Mouse (Mus musculus) forebrain, embryonic 16.5 days (tissue): ENCODE measurements around the gene Nenf. TPM values are rescaled to one million over a fixed set of nuclear protein-coding genes. Genes with fewer than 3 reads are reported as not detected.
A peak's percentile ranks its signal among the peaks of the same experiment; 100 is the strongest.

ENCODE experiments used
- ATAC-seq: fragments of 200-750 bp; cut with Nextera tagmentation; 2 replicates; pipeline ENCODE4 v1.8.0; 2017; ENCODE audit warnings: mild to moderate bottlenecking, moderate library complexity
- H3K27ac ChIP-seq: fragments of 300-500 bp; sonication (generic); 2 replicates; pipeline ENCODE4 v1.5.1; 2014; ENCODE audit warnings: low read length, control low read depth
- H3K27me3 ChIP-seq: fragments of 300-500 bp; sonication (generic); replicated peaks from 2 replicates; pipeline ENCODE4 v1.6.1; 2014; ENCODE audit warnings: low read length; ENCODE audit not compliant: control insufficient read depth, insufficient read depth
- H3K36me3 ChIP-seq: fragments of 300-500 bp; sonication (generic); 2 replicates; pipeline ENCODE4 v1.6.1; 2014; ENCODE audit not compliant: control insufficient read depth, insufficient read depth
- H3K4me1 ChIP-seq: fragments of 300-500 bp; sonication (generic); replicated peaks from 2 replicates; pipeline ENCODE4 v1.6.1; 2014; ENCODE audit warnings: low read length; ENCODE audit not compliant: control insufficient read depth, insufficient read depth
- H3K4me2 ChIP-seq: fragments of 300-500 bp; sonication (generic); 2 replicates; pipeline ENCODE4 v1.6.1; 2014; ENCODE audit warnings: mild to moderate bottlenecking, low read length, control low read depth
- H3K4me3 ChIP-seq: fragments of 300-500 bp; sonication (generic); replicated peaks from 2 replicates; pipeline ENCODE4 v1.5.1; 2014; ENCODE audit warnings: mild to moderate bottlenecking, low read length, control low read depth
- H3K9ac ChIP-seq: fragments of 300-500 bp; sonication (generic); replicated peaks from 2 replicates; pipeline ENCODE4 v1.6.1; 2014; ENCODE audit warnings: low read depth, low read length, control low read depth
- H3K9me3 ChIP-seq: fragments of 300-500 bp; sonication (generic); 2 replicates; pipeline ENCODE4 v1.6.1; 2016; ENCODE audit warnings: low read length; ENCODE audit not compliant: control insufficient read depth
- WGBS: fragments of 180-500 bp; shearing (Covaris S2); extraction: QIAGEN DNeasy Blood & Tissue Kit; methylation state at CpG from one replicate; pipeline ENCODE4 v1.1.7; 2014; 5-methylcytosine and 5-hydroxymethylcytosine counted together
- polyA plus RNA-seq: library from polyadenylated mRNA; unstranded; fragments of >200 nt; fragmentation: Nextera tagmentation; extraction: Ambion mirVana; gene quantifications from 2 replicates; pipeline ENCODE4 v1.2.1, GENCODE M21; 2015

Gene Nenf
- polyA plus RNA-seq, 1 experiment from 2014 or later, result 101 TPM

- Histone ChIP-seq H3K27ac (no peak overlapping the region), H3K36me3 (no peaks in the 10 kb centered on the region), H3K9ac (no peak overlapping the region), H3K4me2 (no peak overlapping the region), H3K4me1 (no peaks in the 10 kb centered on the region), H3K27me3 (no peaks in the 10 kb centered on the region), H3K4me3 (no peak overlapping the region), H3K9me3 (no peaks in the 10 kb centered on the region)
- no peak for ATAC-seq
- WGBS, result 79% methylated on average over 4 of the region's 4 CpGs
Observed at GRCm38 (mm10) chr1:191278324-191278723, 39.7 kb downstream of the Nenf start.

GRCm38 (mm10) chr1:191277549-191278059, 40.4 kb downstream of the Nenf start:
- no peak for ATAC-seq
- Histone ChIP-seq H3K4me1 (no peaks in the 10 kb centered on the region), H3K27ac (no peak overlapping the region), H3K27me3 (no peaks in the 10 kb centered on the region), H3K9ac (no peak overlapping the region), H3K36me3 (no peaks in the 10 kb centered on the region), H3K9me3 (no peaks in the 10 kb centered on the region), H3K4me2 (no peak overlapping the region), H3K4me3 (no peak overlapping the region)
- 80% methylated on average over 14 of the region's 14 CpGs for WGBS

GRCm38 (mm10) chr1:191276181-191276580, 41.8 kb downstream of the Nenf start:
- 96% methylated on average over 7 of the region's 7 CpGs for WGBS
- no peak overlapping the region for H3K27ac ChIP-seq

GRCm38 (mm10) chr1:191275527-191275926, 42.5 kb downstream of the Nenf start:
- WGBS, result 8% methylated on average over 12 of the region's 12 CpGs
- ATAC-seq, result 0 out of 2 replicates have a peak, but pooled peaks have one; percentile 26

More at GRCm38 (mm10) chr1:191276181-191276580, 41.8 kb downstream of the Nenf start:
- Histone ChIP-seq H3K9ac (no peak overlapping the region), H3K4me2 (no peak overlapping the region), H3K27me3 (no peaks in the 10 kb centered on the region), H3K36me3 (no peaks in the 10 kb centered on the region), H3K4me1 (no peaks in the 10 kb centered on the region), H3K9me3 (no peaks in the 10 kb centered on the region), H3K4me3 (no peak overlapping the region)
- no peak for ATAC-seq

GRCm38 (mm10) chr1:191272660-191273059, 45.3 kb downstream of the Nenf start:
- ATAC-seq, result no peak
- no peak overlapping the region for H3K4me3 ChIP-seq
- H3K9ac ChIP-seq, result no peak overlapping the region
- H3K27ac ChIP-seq, result no peak overlapping the region
- no peaks in the 10 kb centered on the region for H3K27me3 ChIP-seq
- H3K9me3 ChIP-seq, result no peaks in the 10 kb centered on the region
- no peak overlapping the region for H3K4me2 ChIP-seq
- H3K36me3 ChIP-seq, result no peaks in the 10 kb centered on the region
- no peaks in the 10 kb centered on the region for H3K4me1 ChIP-seq
- WGBS, result 89% methylated on average over 3 of the region's 3 CpGs

More at GRCm38 (mm10) chr1:191275527-191275926, 42.5 kb downstream of the Nenf start:
- no peak overlapping the region for H3K27ac ChIP-seq
- H3K4me2 ChIP-seq, result no peak overlapping the region; the same call in 1 of the 2 replicates
- no peak overlapping the region for H3K9ac ChIP-seq
- H3K9me3 ChIP-seq, result no peaks in the 10 kb centered on the region
- H3K27me3 ChIP-seq, result no peaks in the 10 kb centered on the region
- H3K36me3 ChIP-seq, result no peaks in the 10 kb centered on the region
- no peak overlapping the region for H3K4me3 ChIP-seq
- H3K4me1 ChIP-seq, result no peaks in the 10 kb centered on the region

- Histone ChIP-seq H3K4me2 (no peak overlapping the region), H3K9me3 (no peaks in the 10 kb centered on the region), H3K27me3 (no peaks in the 10 kb centered on the region), H3K4me3 (no peak overlapping the region), H3K27ac (no peak overlapping the region), H3K4me1 (no peaks in the 10 kb centered on the region), H3K36me3 (no peaks in the 10 kb centered on the region), H3K9ac (no peak overlapping the region)
- 76% methylated on average over 8 of the region's 8 CpGs for WGBS
- ATAC-seq, result no peak
Observed at GRCm38 (mm10) chr1:191269648-191269952, 48.4 kb downstream of the Nenf start.

GRCm38 (mm10) chr1:191268797-191269647, 49.0 kb downstream of the Nenf start:
- WGBS, result 76% methylated on average over 5 of the region's 5 CpGs
- Histone ChIP-seq H3K9me3 (no peaks in the 10 kb centered on the region), H3K9ac (no peak overlapping the region), H3K4me2 (no peak overlapping the region), H3K27ac (no peak overlapping the region), H3K4me3 (no peak overlapping the region), H3K4me1 (no peaks in the 10 kb centered on the region), H3K36me3 (no peaks in the 10 kb centered on the region), H3K27me3 (no peaks in the 10 kb centered on the region)
- ATAC-seq, result no peak

- Histone ChIP-seq H3K27ac (no peak overlapping the region), H3K27me3 (no peaks in the 10 kb centered on the region), H3K4me2 (no peak overlapping the region), H3K9ac (no peak overlapping the region), H3K9me3 (no peaks in the 10 kb centered on the region), H3K4me3 (no peak overlapping the region), H3K36me3 (no peaks in the 10 kb centered on the region), H3K4me1 (no peaks in the 10 kb centered on the region)
- 66% methylated on average over 5 of the region's 5 CpGs for WGBS
- no peak for ATAC-seq
Observed at GRCm38 (mm10) chr1:191267856-191268255, 50.1 kb downstream of the Nenf start.

- H3K27me3 ChIP-seq, result no peaks in the 10 kb centered on the region
- H3K9ac ChIP-seq, result no peak overlapping the region
- H3K27ac ChIP-seq, result no peak overlapping the region
- no peaks in the 10 kb centered on the region for H3K36me3 ChIP-seq
- no peaks in the 10 kb centered on the region for H3K9me3 ChIP-seq
- no peak overlapping the region for H3K4me2 ChIP-seq
- 88% methylated on average over 5 of the region's 5 CpGs for WGBS
- H3K4me1 ChIP-seq, result no peaks in the 10 kb centered on the region
- no peak overlapping the region for H3K4me3 ChIP-seq
- ATAC-seq, result no peak
Observed at GRCm38 (mm10) chr1:191267162-191267561, 50.8 kb downstream of the Nenf start.
